Comparison of ENCODE assay signal across 19 mouse cellular contexts in genomic region chr16:95826681-95827401, GRCm38 (mm10).
DNase-seq lines count a peak whose midpoint lies in the region; ATAC-seq and TF ChIP-seq lines count a peak whose summit lies in the region.
"Had no signal": no experiment of that assay in that cellular context is flagged by ENCODE, and none has a peak within 500 bp of the region (broad histone marks: within the 10 kb centered on the region; RNA-seq: fewer than 3 reads in every experiment).

No protein-coding gene starts in this region.

- H3K36me3 ChIP-seq in heart, embryonic 13.5 days = no peaks in the 10 kb centered on the region
- no peaks in the 10 kb centered on the region for H3K36me3 ChIP-seq in thymus, adult 2 months (ENCODE audit: control insufficient read depth, insufficient read depth, low read length)
- no peaks in the 10 kb centered on the region for H3K36me3 ChIP-seq in small intestine, adult 2 months (ENCODE audit: control insufficient read depth, insufficient read depth, low read length)
- no peaks in the 10 kb centered on the region for H3K36me3 ChIP-seq in hindbrain, embryonic 13.5 days
- H3K36me3 ChIP-seq: embryonic facial prominence, embryonic 12.5 days; G1E; hindbrain, embryonic 10.5 days; limb, embryonic 12.5 days; neural tube, embryonic 12.5 days had no signal

- ATAC-seq in heart, embryonic 13.5 days (ENCODE audit: extremely low read depth, insufficient number of reproducible peaks, low FRiP score, low TSS enrichment) = no peak
- ATAC-seq in hindbrain, embryonic 13.5 days (ENCODE audit: low FRiP score) = no peak
- ATAC-seq: forebrain, embryonic 16.5 days; intestine, postnatal 0 days had no signal

- no peaks in the 10 kb centered on the region for H3K27me3 ChIP-seq in heart, embryonic 13.5 days (replicated peaks)
- H3K27me3 ChIP-seq in thymus, adult 2 months (ENCODE audit: control insufficient read depth, insufficient read depth, low read length) = no peaks in the 10 kb centered on the region
- no peaks in the 10 kb centered on the region for H3K27me3 ChIP-seq in small intestine, adult 2 months (ENCODE audit: control insufficient read depth, insufficient read depth, low read length)
- H3K27me3 ChIP-seq in hindbrain, embryonic 13.5 days = no peaks in the 10 kb centered on the region
- H3K27me3 ChIP-seq: embryonic facial prominence, embryonic 12.5 days; limb, embryonic 12.5 days; neural tube, embryonic 12.5 days had no signal

- H3K4me2 ChIP-seq in heart, embryonic 13.5 days = no peak overlapping the region
- no peak overlapping the region for H3K4me2 ChIP-seq in hindbrain, embryonic 13.5 days
- H3K4me2 ChIP-seq: embryonic facial prominence, embryonic 12.5 days; limb, embryonic 12.5 days; neural tube, embryonic 12.5 days had no signal

- 75% methylated on average over 5 of the region's 5 CpGs for WGBS in heart, embryonic 13.5 days
- WGBS in thymus, adult 2 months = 51% methylated on average over 5 of the region's 5 CpGs
- WGBS in small intestine, adult 2 months = 81% methylated on average over 5 of the region's 5 CpGs
- WGBS in hindbrain, embryonic 13.5 days = 81% methylated on average over 5 of the region's 5 CpGs

- DNase-seq in heart, postnatal 14 days = no peak
- DNase-seq in thymus, adult 2 months = no peak
- DNase-seq in thymus, postnatal 4 days = no peak
- no peak for DNase-seq in retina, postnatal 1 day
- DNase-seq: adrenal gland, adult 8-10 months; cerebellum, adult 18-20 months; lung, postnatal 10 days had no signal

- intact Hi-C loops in heart, postnatal 14 days (cut with DNase I) = no loop called here

- peak overlapping the region; percentile 88; the same call in 1 of the 2 replicates for H3K27ac ChIP-seq in heart, embryonic 13.5 days (replicated peaks)
- peak overlapping the region; percentile 89 for H3K27ac ChIP-seq in thymus, adult 2 months (ENCODE audit: control insufficient read depth, insufficient read depth, low read length)
- peak overlapping the region; percentile 48; the same call in 1 of the 2 replicates for H3K27ac ChIP-seq in brown adipose tissue, adult 24 weeks (replicated peaks; ENCODE audit: low read depth, low read length)
- H3K27ac ChIP-seq in small intestine, adult 2 months (ENCODE audit: insufficient read depth, low read depth, low read length) = peak overlapping the region; percentile 21; the same call in 1 of the 2 replicates
- no peak overlapping the region for H3K27ac ChIP-seq in hindbrain, embryonic 13.5 days
- H3K27ac ChIP-seq: embryonic facial prominence, embryonic 12.5 days; hindbrain, embryonic 10.5 days; limb, embryonic 12.5 days; liver, embryonic 14.5 days; neural tube, embryonic 12.5 days had no signal

- TF ChIP-seq CTCF in thymus, adult 2 months (IDR thresholded peaks at IDR 0.05; ENCODE audit: borderline replicate concordance, control insufficient read depth, extremely low read depth, insufficient read depth, low read length, poor library complexity) = no peak
- TF ChIP-seq CTCF in small intestine, adult 2 months (IDR thresholded peaks at IDR 0.05; ENCODE audit: extremely low read depth, insufficient read length, insufficient replicate concordance, low read depth, low read length) = no peak

- H3K4me1 ChIP-seq in heart, embryonic 13.5 days = peaks cover 45% of the 10 kb centered on the region
- peaks cover 69% of the 10 kb centered on the region for H3K4me1 ChIP-seq in thymus, adult 2 months (replicated peaks; ENCODE audit: control insufficient read depth, insufficient read depth, low read length)
- H3K4me1 ChIP-seq in brown adipose tissue, adult 24 weeks (ENCODE audit: control insufficient read depth, insufficient read depth, insufficient read length, low read length) = peaks cover 28% of the 10 kb centered on the region
- peaks cover 20% of the 10 kb centered on the region for H3K4me1 ChIP-seq in small intestine, adult 2 months (ENCODE audit: control insufficient read depth, insufficient read depth, insufficient read length, low read length)
- H3K4me1 ChIP-seq in hindbrain, embryonic 13.5 days (replicated peaks) = peaks cover 20% of the 10 kb centered on the region

- no peak overlapping the region for H3K4me3 ChIP-seq in heart, embryonic 13.5 days
- no peak overlapping the region for H3K4me3 ChIP-seq in thymus, adult 2 months (ENCODE audit: control insufficient read depth, insufficient read depth, low read length)
- no peak overlapping the region for H3K4me3 ChIP-seq in brown adipose tissue, adult 24 weeks (ENCODE audit: insufficient read depth, low read depth, low read length)
- no peak overlapping the region for H3K4me3 ChIP-seq in small intestine, adult 2 months (ENCODE audit: low read depth, low read length)
- H3K4me3 ChIP-seq in hindbrain, embryonic 13.5 days = no peak overlapping the region
- H3K4me3 ChIP-seq: embryonic facial prominence, embryonic 12.5 days; hindbrain, embryonic 10.5 days; limb, embryonic 12.5 days; neural tube, embryonic 12.5 days had no signal

- no peak for TF ChIP-seq POLR2A in thymus, adult 2 months (IDR thresholded peaks at IDR 0.05; ENCODE audit: control insufficient read depth, extremely low read depth, insufficient read depth, low read length, poor library complexity)
- no peak for TF ChIP-seq POLR2A in small intestine, adult 2 months (IDR thresholded peaks at IDR 0.05; ENCODE audit: low read depth, low read length)

- no peak overlapping the region for H3K9ac ChIP-seq in heart, embryonic 13.5 days
- H3K9ac ChIP-seq in hindbrain, embryonic 13.5 days = no peak overlapping the region
- H3K9ac ChIP-seq: embryonic facial prominence, embryonic 12.5 days; limb, embryonic 12.5 days; liver, embryonic 14.5 days; neural tube, embryonic 12.5 days had no signal

- H3K9me3 ChIP-seq in heart, embryonic 13.5 days = no peaks in the 10 kb centered on the region
- no peaks in the 10 kb centered on the region for H3K9me3 ChIP-seq in hindbrain, embryonic 13.5 days
- H3K9me3 ChIP-seq: embryonic facial prominence, embryonic 12.5 days; G1E; hindbrain, embryonic 10.5 days; limb, embryonic 12.5 days; neural tube, embryonic 12.5 days had no signal
